Mouse (Mus musculus): Measurements from ENCODE around the gene Gm38431. TPM values are rescaled to one million over a fixed set of nuclear protein-coding genes. Genes with fewer than 3 reads are reported as not detected.

The Gm38431 gene
- total and polyA plus RNA-seq, 3 experiments, result 0.31 to 2.3 (median 0.34) TPM

- Histone ChIP-seq H3K9ac (ENCODE audit: low read depth, low read length) (no peak overlapping the region), H3K27ac (no peak overlapping the region), H3K27me3 (ENCODE audit: control insufficient read depth, insufficient read depth, low read length) (no peaks in the 10 kb centered on the region), H3K36me3 (ENCODE audit: control insufficient read depth, insufficient read depth, low read length) (no peaks in the 10 kb centered on the region; the same call in 1 of the 2 replicates), H3K4me3 (peak overlapping the region; percentile 62; the same call in 1 of the 2 replicates), H3K79me2 (replicated peaks; ENCODE audit: control insufficient read depth, insufficient read depth, low read length) (peaks cover 5% of the 10 kb centered on the region; the same call in 1 of the 2 replicates), H3K4me1 (ENCODE audit: control insufficient read depth, insufficient read depth, low read length) (peaks cover 7% of the 10 kb centered on the region)
- WGBS, result 84% methylated on average over 1 of the region's 1 CpGs
- intact Hi-C loops (cut with DNase I), result loop anchor here (5.0 kb wide), 1 partner anchor 58 kb away; the partner anchor contains the start of gene Icam5
- no peak for DNase-seq
- TF ChIP-seq CTCF (IDR thresholded peaks at IDR 0.05) (no peak), POLR2A (IDR thresholded peaks at IDR 0.05; ENCODE audit: insufficient read depth, low read depth, low read length) (no peak), EP300 (IDR thresholded peaks at IDR 0.05; ENCODE audit: insufficient read depth, low read depth, low read length) (no peak)
Observed at GRCm38 (mm10) chr9:21090537-21090936, 1.3 kb downstream of the Gm38431 start.

- H3K79me2 ChIP-seq (replicated peaks; ENCODE audit: control insufficient read depth, insufficient read depth, low read length), result 0 out of 2 replicates have a peak, but pooled peaks cover 3% of the 10 kb centered on the region
- no peak overlapping the region for H3K4me3 ChIP-seq
- no peaks in the 10 kb centered on the region for H3K27me3 ChIP-seq (ENCODE audit: control insufficient read depth, insufficient read depth, low read length)
- no peaks in the 10 kb centered on the region for H3K4me1 ChIP-seq (ENCODE audit: control insufficient read depth, insufficient read depth, low read length)
- no peak for DNase-seq
- no peak overlapping the region for H3K9ac ChIP-seq (ENCODE audit: low read depth, low read length)
- intact Hi-C loops (cut with DNase I), result no loop called here
- H3K36me3 ChIP-seq (ENCODE audit: control insufficient read depth, insufficient read depth, low read length), result peaks cover 3% of the 10 kb centered on the region
- no peak overlapping the region for H3K27ac ChIP-seq
- WGBS, result 50% methylated on average over 3 of the region's 3 CpGs
- TF ChIP-seq POLR2A (IDR thresholded peaks at IDR 0.05; ENCODE audit: insufficient read depth, low read depth, low read length) (no peak), CTCF (IDR thresholded peaks at IDR 0.05) (no peak), EP300 (IDR thresholded peaks at IDR 0.05; ENCODE audit: insufficient read depth, low read depth, low read length) (no peak)
Observed at GRCm38 (mm10) chr9:21083324-21083723, 8.5 kb downstream of the Gm38431 start.

- Histone ChIP-seq H3K4me1 (ENCODE audit: control insufficient read depth, insufficient read depth, low read length) (no peaks in the 10 kb centered on the region), H3K36me3 (ENCODE audit: control insufficient read depth, insufficient read depth, low read length) (peaks cover 3% of the 10 kb centered on the region), H3K27me3 (ENCODE audit: control insufficient read depth, insufficient read depth, low read length) (no peaks in the 10 kb centered on the region), H3K9ac (ENCODE audit: low read depth, low read length) (no peak overlapping the region), H3K27ac (no peak overlapping the region), H3K79me2 (replicated peaks; ENCODE audit: control insufficient read depth, insufficient read depth, low read length) (0 out of 2 replicates have a peak, but pooled peaks cover 1% of the 10 kb centered on the region), H3K4me3 (no peak overlapping the region)
- TF ChIP-seq CTCF (IDR thresholded peaks at IDR 0.05), result no peak
- TF ChIP-seq POLR2A (IDR thresholded peaks at IDR 0.05; ENCODE audit: insufficient read depth, low read depth, low read length), result no peak
- no peak for TF ChIP-seq EP300 (IDR thresholded peaks at IDR 0.05; ENCODE audit: insufficient read depth, low read depth, low read length)
- 76% methylated on average over 9 of the region's 9 CpGs for WGBS
- intact Hi-C loops (cut with DNase I), result no loop called here
- DNase-seq, result no peak
Observed at GRCm38 (mm10) chr9:21081127-21081526, 10.7 kb downstream of the Gm38431 start.

- Histone ChIP-seq H3K36me3 (ENCODE audit: control insufficient read depth, insufficient read depth, low read length) (no peaks in the 10 kb centered on the region), H3K9ac (ENCODE audit: low read depth, low read length) (no peak overlapping the region), H3K4me3 (no peak overlapping the region), H3K4me1 (ENCODE audit: control insufficient read depth, insufficient read depth, low read length) (peaks cover 5% of the 10 kb centered on the region), H3K79me2 (replicated peaks; ENCODE audit: control insufficient read depth, insufficient read depth, low read length) (peaks cover 2% of the 10 kb centered on the region; the same call in 1 of the 2 replicates), H3K27ac (no peak overlapping the region), H3K27me3 (ENCODE audit: control insufficient read depth, insufficient read depth, low read length) (no peaks in the 10 kb centered on the region)
- intact Hi-C loops (cut with DNase I), result no loop called here
- 97% methylated on average over 3 of the region's 3 CpGs for WGBS
- DNase-seq, result no peak
- TF ChIP-seq POLR2A (IDR thresholded peaks at IDR 0.05; ENCODE audit: insufficient read depth, low read depth, low read length) (no peak), EP300 (IDR thresholded peaks at IDR 0.05; ENCODE audit: insufficient read depth, low read depth, low read length) (no peak), CTCF (IDR thresholded peaks at IDR 0.05) (no peak)
Observed at GRCm38 (mm10) chr9:21075625-21076024, 16.2 kb downstream of the Gm38431 start.

GRCm38 (mm10) chr9:21074173-21074572 lies 17.6 kb downstream of the Gm38431 start:
- no peak overlapping the region for H3K4me3 ChIP-seq
- H3K27me3 ChIP-seq (ENCODE audit: control insufficient read depth, insufficient read depth, low read length), result no peaks in the 10 kb centered on the region
- H3K27ac ChIP-seq, result no peak overlapping the region
- intact Hi-C loops (cut with DNase I), result loop anchor here (1.0 to 5.0 kb wide), 2 partner anchors 15 to 42 kb away; partner anchors contain the start of gene Icam5
- H3K4me1 ChIP-seq (ENCODE audit: control insufficient read depth, insufficient read depth, low read length), result peaks cover 5% of the 10 kb centered on the region
- H3K36me3 ChIP-seq (ENCODE audit: control insufficient read depth, insufficient read depth, low read length), result no peaks in the 10 kb centered on the region
- no peak overlapping the region for H3K9ac ChIP-seq (ENCODE audit: low read depth, low read length)
- no peak for DNase-seq
- TF ChIP-seq EP300 (IDR thresholded peaks at IDR 0.05; ENCODE audit: insufficient read depth, low read depth, low read length) (no peak), POLR2A (IDR thresholded peaks at IDR 0.05; ENCODE audit: insufficient read depth, low read depth, low read length) (no peak), CTCF (IDR thresholded peaks at IDR 0.05) (no peak)
- peaks cover 2% of the 10 kb centered on the region; the same call in 1 of the 2 replicates for H3K79me2 ChIP-seq (replicated peaks; ENCODE audit: control insufficient read depth, insufficient read depth, low read length)
- 83% methylated on average over 1 of the region's 1 CpGs for WGBS

- H3K79me2 ChIP-seq (replicated peaks; ENCODE audit: control insufficient read depth, insufficient read depth, low read length), result peaks cover 2% of the 10 kb centered on the region; the same call in 1 of the 2 replicates
- peaks cover 5% of the 10 kb centered on the region for H3K4me1 ChIP-seq (ENCODE audit: control insufficient read depth, insufficient read depth, low read length)
- H3K27ac ChIP-seq, result peak within 1 kb of the TSS; percentile 77
- H3K4me3 ChIP-seq, result peak within 1 kb of the TSS; percentile 83
- TF ChIP-seq EP300 (IDR thresholded peaks at IDR 0.05; ENCODE audit: insufficient read depth, low read depth, low read length), result peak; percentile 95
- TF ChIP-seq POLR2A (IDR thresholded peaks at IDR 0.05; ENCODE audit: insufficient read depth, low read depth, low read length), result peak; percentile 90
- TF ChIP-seq CTCF (IDR thresholded peaks at IDR 0.05), result no peak
- peak; percentile 90 to 91 for DNase-seq
- intact Hi-C loops (cut with DNase I), result loop anchor here (5.0 kb wide), 1 partner anchor 41 kb away; the partner anchor contains the start of gene Icam5
- no peaks in the 10 kb centered on the region for H3K36me3 ChIP-seq (ENCODE audit: control insufficient read depth, insufficient read depth, low read length)
- WGBS, result 2% methylated on average over 58 of the region's 58 CpGs
- no peaks in the 10 kb centered on the region for H3K27me3 ChIP-seq (ENCODE audit: control insufficient read depth, insufficient read depth, low read length)
- peak within 1 kb of the TSS; percentile 94 for H3K9ac ChIP-seq (ENCODE audit: low read depth, low read length)
Observed at GRCm38 (mm10) chr9:21073044-21073840, 18.6 kb downstream of the Gm38431 start, which contains the start of the genes Gm49373 and Fdx1l. TSS of gene Gm49373 (minus strand) at chr9:21073096. TSS of gene Fdx1l (minus strand) at chr9:21073614.
